Mouse (Mus musculus): Measurements from ENCODE around the gene Gad1. TPM values are rescaled to one million over a fixed set of nuclear protein-coding genes. Genes with fewer than 3 reads are reported as not detected.
A peak's percentile ranks its signal among the peaks of the same experiment; 100 is the strongest.
"Not testable (repeated sequence)": the region's sequence is repeated elsewhere in the genome, so short reads cannot be mapped to it uniquely, and the experiment has no call there.

Gad1 gene
- 0.47 and 0.91 TPM in 2 replicates for polyA plus RNA-seq (2016; fragmentation: Nextera tagmentation; extraction: Ambion mirVana)

DNA sequence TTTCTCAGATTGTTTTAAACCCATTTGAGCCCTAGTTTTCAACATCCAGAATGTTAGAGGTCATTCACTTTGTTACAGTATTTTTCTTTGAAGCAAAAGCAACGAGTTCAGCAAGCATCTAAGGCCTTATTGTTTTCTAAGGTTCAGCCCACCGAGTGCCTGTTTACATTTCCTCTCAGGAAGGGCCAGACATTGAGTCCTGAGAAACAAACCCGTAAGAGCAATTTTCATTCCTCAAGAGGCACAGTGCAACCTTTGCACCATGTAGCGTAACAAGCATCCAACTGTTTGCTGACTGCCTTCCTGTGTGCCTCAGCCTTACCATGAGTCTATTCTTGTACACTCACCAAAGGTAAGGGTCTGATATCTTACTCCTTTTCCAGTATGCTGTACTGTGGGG lies at the start of gene Gad1:
Gad1 (plus strand) TSS at position 301 of the 400 bp plus-strand sequence.
- Histone ChIP-seq H3K4me3 (no peak within 1 kb of the TSS), H3K27ac (replicated peaks) (no peak within 1 kb of the TSS), H3K9me3 (no peaks in the 10 kb centered on the region), H3K27me3 (replicated peaks; ENCODE audit: low read depth, poor library complexity, severe bottlenecking) (peaks cover 4% of the 10 kb centered on the region; the same call in 1 of the 2 replicates), H3K36me3 (replicated peaks) (no peaks in the 10 kb centered on the region), H3K4me1 (peaks cover 6% of the 10 kb centered on the region; the same call in 1 of the 2 replicates)
- 29% methylated on average over 4 of the region's 4 CpGs for WGBS
- no peak for DNase-seq (ENCODE audit: low spot score)

DNA sequence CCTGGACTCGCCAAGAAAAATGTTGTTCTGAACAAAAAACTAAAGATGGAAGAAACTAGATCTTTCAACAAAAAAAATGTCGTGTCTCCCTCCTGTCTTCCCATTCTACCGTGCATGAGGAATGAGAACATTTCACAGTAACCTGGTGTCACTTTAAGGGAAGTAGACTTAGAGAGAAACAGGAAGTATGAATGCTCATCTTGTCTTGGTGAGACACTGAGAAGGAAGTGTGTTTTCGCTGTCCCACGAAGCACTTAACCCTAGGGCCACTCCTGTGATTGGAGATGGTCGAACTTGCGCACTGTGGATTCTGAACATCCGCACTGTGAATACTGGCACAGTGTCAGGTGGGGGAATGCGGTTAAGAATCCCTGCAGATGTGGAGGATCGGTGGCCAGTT lies 49.4 kb upstream of the Gad1 start:
- peaks cover 11% of the 10 kb centered on the region for H3K4me1 ChIP-seq
- peaks cover 31% of the 10 kb centered on the region for H3K27me3 ChIP-seq (replicated peaks; ENCODE audit: low read depth, poor library complexity, severe bottlenecking)
- no peak overlapping the region for H3K27ac ChIP-seq (replicated peaks)
- H3K4me3 ChIP-seq: no peak overlapping the region
- DNase-seq (ENCODE audit: low spot score): no peak
- H3K9me3 ChIP-seq: no peaks in the 10 kb centered on the region
- WGBS: 83% methylated on average over 10 of the region's 10 CpGs
- no peaks in the 10 kb centered on the region for H3K36me3 ChIP-seq (replicated peaks)

DNA sequence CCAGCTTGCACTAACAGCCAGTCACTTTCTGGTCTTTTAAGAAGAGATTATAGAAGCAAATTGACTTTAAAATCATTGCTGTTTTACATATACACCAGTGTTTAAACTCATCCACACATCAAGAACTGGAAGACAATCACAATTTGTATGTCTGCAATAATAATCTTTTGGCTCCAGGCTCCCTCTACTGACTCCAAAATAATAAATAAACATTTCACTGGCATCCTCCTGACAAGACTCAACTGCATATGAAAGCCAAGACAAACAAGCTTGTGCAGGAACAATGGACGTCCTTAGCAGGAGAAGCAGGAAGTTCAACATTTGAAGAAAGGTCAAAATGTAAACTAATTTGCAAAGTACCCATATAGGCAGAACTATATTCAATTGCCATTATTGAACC lies 47.6 kb upstream of the Gad1 start:
- Histone ChIP-seq H3K4me3 (no peak overlapping the region), H3K4me1 (peaks cover 22% of the 10 kb centered on the region), H3K36me3 (replicated peaks) (no peaks in the 10 kb centered on the region), H3K27ac (replicated peaks) (no peak overlapping the region), H3K27me3 (replicated peaks; ENCODE audit: low read depth, poor library complexity, severe bottlenecking) (peaks cover 32% of the 10 kb centered on the region), H3K9me3 (no peaks in the 10 kb centered on the region)
- DNase-seq (ENCODE audit: low spot score): no peak
- WGBS: 29% methylated on average over 1 of the region's 1 CpGs

- no peak for DNase-seq (ENCODE audit: low spot score)
- peaks cover 20% of the 10 kb centered on the region for H3K4me1 ChIP-seq
- no peak overlapping the region for H3K27ac ChIP-seq (replicated peaks)
- 51% methylated on average over 4 of the region's 4 CpGs for WGBS
- no peak overlapping the region for H3K4me3 ChIP-seq
- H3K27me3 ChIP-seq (replicated peaks; ENCODE audit: low read depth, poor library complexity, severe bottlenecking): peaks cover 36% of the 10 kb centered on the region
- H3K36me3 ChIP-seq (replicated peaks): no peaks in the 10 kb centered on the region
- no peaks in the 10 kb centered on the region for H3K9me3 ChIP-seq
Measured at GRCm38 (mm10) chr2:70505896-70506295, 47.0 kb upstream of the Gad1 start.

DNA sequence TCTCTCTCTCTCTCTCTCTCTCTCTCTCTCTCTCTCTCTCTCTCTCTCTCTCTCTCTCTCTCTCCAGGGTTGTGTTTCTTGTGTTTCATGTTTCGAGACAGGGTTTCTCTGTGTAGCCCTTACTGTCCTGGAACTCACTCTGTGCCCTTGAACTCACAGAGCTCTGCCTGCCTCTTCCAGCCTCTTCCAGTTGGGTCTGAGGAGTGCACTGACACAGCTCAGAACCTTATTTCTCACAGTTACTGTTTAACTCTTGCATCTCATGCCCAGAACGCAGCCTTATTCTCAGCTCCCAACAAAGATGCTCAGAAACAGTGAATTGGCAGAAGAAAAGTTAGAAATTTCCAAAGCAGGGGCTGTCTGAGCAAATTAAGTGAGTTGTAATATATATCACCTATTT lies 46.5 kb upstream of the Gad1 start:
- no peak for DNase-seq (ENCODE audit: low spot score)
- Histone ChIP-seq H3K36me3 (replicated peaks) (no peaks in the 10 kb centered on the region), H3K9me3 (no peaks in the 10 kb centered on the region), H3K4me3 (no peak overlapping the region), H3K4me1 (peaks cover 20% of the 10 kb centered on the region), H3K27ac (replicated peaks) (no peak overlapping the region), H3K27me3 (replicated peaks; ENCODE audit: low read depth, poor library complexity, severe bottlenecking) (peaks cover 36% of the 10 kb centered on the region)
- WGBS: 78% methylated on average over 2 of the region's 2 CpGs

- no peak for DNase-seq (ENCODE audit: low spot score)
- Histone ChIP-seq H3K4me3 (peak within 1 kb of the TSS; percentile 69), H3K4me1 (peaks cover 20% of the 10 kb centered on the region), H3K36me3 (replicated peaks) (no peaks in the 10 kb centered on the region), H3K27ac (replicated peaks) (peak within 1 kb of the TSS; percentile 78), H3K27me3 (replicated peaks; ENCODE audit: low read depth, poor library complexity, severe bottlenecking) (peaks cover 36% of the 10 kb centered on the region), H3K9me3 (no peaks in the 10 kb centered on the region)
- 18% methylated on average over 10 of the region's 10 CpGs for WGBS
Measured at GRCm38 (mm10) chr2:70508496-70508895, 44.4 kb upstream of the Gad1 start, which contains the start of gene Erich2. Erich2 (plus strand) TSS chr2:70508819.

- Histone ChIP-seq H3K36me3 (replicated peaks) (no peaks in the 10 kb centered on the region), H3K4me1 (peaks cover 20% of the 10 kb centered on the region), H3K27ac (replicated peaks) (peak overlapping the region; percentile 78), H3K27me3 (replicated peaks; ENCODE audit: low read depth, poor library complexity, severe bottlenecking) (peaks cover 30% of the 10 kb centered on the region), H3K9me3 (no peaks in the 10 kb centered on the region), H3K4me3 (peak overlapping the region; percentile 69)
- under 1% methylated on average over 56 of the region's 56 CpGs for WGBS
- DNase-seq (ENCODE audit: low spot score): peak; percentile 94
Measured at GRCm38 (mm10) chr2:70509021-70509632, 43.7 kb upstream of the Gad1 start.

DNA sequence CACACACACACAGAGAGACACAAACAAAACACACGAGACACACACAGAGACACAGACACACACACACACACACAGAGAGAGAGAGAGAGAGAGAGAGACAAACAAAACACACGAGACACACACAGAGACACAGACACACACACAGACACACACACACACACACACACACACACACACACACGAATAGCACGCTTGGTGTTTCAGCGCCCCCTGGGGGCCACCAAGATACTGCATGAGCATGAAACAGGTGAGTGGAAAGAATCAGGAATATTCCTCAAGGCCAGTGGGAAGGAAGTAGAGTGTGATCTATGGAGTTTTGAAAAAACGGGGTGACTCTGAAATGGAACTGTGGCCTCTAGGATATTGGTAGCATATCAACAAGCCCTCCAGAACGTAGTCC lies 14.6 kb upstream of the Gad1 start:
- WGBS: 42% methylated on average over 7 of the region's 7 CpGs
- H3K9me3 ChIP-seq; H3K4me3 ChIP-seq; H3K4me1 ChIP-seq; H3K36me3 ChIP-seq (replicated peaks); H3K27ac ChIP-seq (replicated peaks); H3K27me3 ChIP-seq (replicated peaks; ENCODE audit: low read depth, poor library complexity, severe bottlenecking): not testable (repeated sequence)
- peak; percentile 56 for DNase-seq (ENCODE audit: low spot score)

DNA sequence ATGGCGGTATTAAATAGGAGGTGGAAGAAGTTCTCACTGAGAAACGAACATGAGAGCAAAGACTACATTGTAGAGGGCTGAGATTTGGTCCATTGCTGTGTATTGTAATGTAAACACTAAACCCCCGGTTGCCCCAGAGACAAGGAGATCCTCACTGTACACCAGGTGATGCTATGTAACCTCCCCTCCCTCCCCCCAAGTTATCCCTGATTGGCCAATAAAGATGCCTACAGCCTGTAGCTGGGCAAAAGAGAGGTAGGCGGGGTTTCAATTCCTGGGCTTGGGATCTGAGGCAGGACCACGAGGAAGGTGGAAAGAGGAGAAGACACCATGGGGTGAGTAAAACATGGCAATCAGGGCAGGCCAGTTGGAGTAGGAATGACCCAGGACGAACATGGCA lies 2.2 kb upstream of the Gad1 start:
- H3K27me3 ChIP-seq (replicated peaks; ENCODE audit: low read depth, poor library complexity, severe bottlenecking): no peaks in the 10 kb centered on the region
- 64% methylated on average over 6 of the region's 6 CpGs for WGBS
- no peaks in the 10 kb centered on the region for H3K36me3 ChIP-seq (replicated peaks)
- H3K9me3 ChIP-seq: no peaks in the 10 kb centered on the region
- no peak overlapping the region for H3K4me3 ChIP-seq
- 0 out of 2 replicates have a peak, but pooled peaks cover 6% of the 10 kb centered on the region for H3K4me1 ChIP-seq
- no peak overlapping the region for H3K27ac ChIP-seq (replicated peaks)
- no peak for DNase-seq (ENCODE audit: low spot score)

GRCm38 (mm10) chr2:70551446-70551845 lies 1.4 kb upstream of the Gad1 start:
- H3K4me3 ChIP-seq: no peak overlapping the region
- H3K9me3 ChIP-seq: no peaks in the 10 kb centered on the region
- 86% methylated on average over 2 of the region's 2 CpGs for WGBS
- no peak for DNase-seq (ENCODE audit: low spot score)
- H3K4me1 ChIP-seq: peaks cover 6% of the 10 kb centered on the region; the same call in 1 of the 2 replicates
- H3K36me3 ChIP-seq (replicated peaks): no peaks in the 10 kb centered on the region
- H3K27me3 ChIP-seq (replicated peaks; ENCODE audit: low read depth, poor library complexity, severe bottlenecking): peaks cover 1% of the 10 kb centered on the region; the same call in 1 of the 2 replicates
- H3K27ac ChIP-seq (replicated peaks): no peak overlapping the region

GRCm38 (mm10) chr2:70552067-70552598 lies 739 bp upstream of the Gad1 start:
- Histone ChIP-seq H3K27ac (replicated peaks) (no peak overlapping the region), H3K36me3 (replicated peaks) (no peaks in the 10 kb centered on the region), H3K4me3 (no peak overlapping the region), H3K9me3 (no peaks in the 10 kb centered on the region), H3K4me1 (peaks cover 6% of the 10 kb centered on the region; the same call in 1 of the 2 replicates), H3K27me3 (replicated peaks; ENCODE audit: low read depth, poor library complexity, severe bottlenecking) (peaks cover 4% of the 10 kb centered on the region; the same call in 1 of the 2 replicates)
- no peak for DNase-seq (ENCODE audit: low spot score)
- 79% methylated on average over 15 of the region's 15 CpGs for WGBS

- no peak overlapping the region for H3K4me3 ChIP-seq
- H3K9me3 ChIP-seq: no peaks in the 10 kb centered on the region
- peaks cover 8% of the 10 kb centered on the region; the same call in 1 of the 2 replicates for H3K4me1 ChIP-seq
- no peak overlapping the region for H3K27ac ChIP-seq (replicated peaks)
- no peak for DNase-seq (ENCODE audit: low spot score)
- H3K36me3 ChIP-seq (replicated peaks): no peaks in the 10 kb centered on the region
- 74% methylated on average over 3 of the region's 3 CpGs for WGBS
- peaks cover 10% of the 10 kb centered on the region for H3K27me3 ChIP-seq (replicated peaks; ENCODE audit: low read depth, poor library complexity, severe bottlenecking)
Measured at GRCm38 (mm10) chr2:70553826-70554225, 954 bp downstream of the Gad1 start.
